8 mouse cellular contexts compared by ENCODE assay signal in genomic region chr16:33883046-33883975, GRCm38 (mm10). TPM values are rescaled to one million over a fixed set of nuclear protein-coding genes. Genes with fewer than 3 reads are reported as not detected.
DNase-seq lines count a peak whose midpoint lies in the region; ATAC-seq and TF ChIP-seq lines count a peak whose summit lies in the region.
"Had no signal": no experiment of that assay in that cellular context is flagged by ENCODE, and none has a peak within 500 bp of the region (broad histone marks: within the 10 kb centered on the region; RNA-seq: fewer than 3 reads in every experiment).

No protein-coding gene starts in this region.

- no peak overlapping the region for H3K4me3 ChIP-seq in embryonic facial prominence, embryonic 12.5 days
- H3K4me3 ChIP-seq in heart, postnatal 0 days (ENCODE audit: low read depth, low read length): no peak overlapping the region
- H3K4me3 ChIP-seq in midbrain, embryonic 14.5 days (replicated peaks; ENCODE audit: low read depth, low read length): no peak overlapping the region
- H3K4me3 ChIP-seq: liver, embryonic 13.5 days had no signal

- no peak for TF ChIP-seq CTCF in heart, postnatal 0 days (IDR thresholded peaks at IDR 0.05; ENCODE audit: low read depth)

- peaks cover 3% of the 10 kb centered on the region; the same call in 1 of the 2 replicates for H3K36me3 ChIP-seq in embryonic facial prominence, embryonic 12.5 days
- H3K36me3 ChIP-seq in heart, postnatal 0 days (replicated peaks; ENCODE audit: control insufficient read depth, insufficient read depth, low read length): no peaks in the 10 kb centered on the region
- no peaks in the 10 kb centered on the region for H3K36me3 ChIP-seq in midbrain, embryonic 14.5 days (ENCODE audit: control insufficient read depth, insufficient read depth, low read length)
- H3K36me3 ChIP-seq: liver, embryonic 13.5 days had no signal

- ATAC-seq in embryonic facial prominence, embryonic 12.5 days (ENCODE audit: insufficient number of reproducible peaks, insufficient read depth, low FRiP score, low TSS enrichment): peak; percentile 48; the same call in 1 of the 2 replicates
- ATAC-seq in heart, postnatal 0 days (ENCODE audit: insufficient read depth, low read depth): peak; percentile 31; the same call in 1 of the 2 replicates
- ATAC-seq in midbrain, embryonic 14.5 days (ENCODE audit: low FRiP score, low TSS enrichment): peak; percentile 37; the same call in 1 of the 2 replicates

- no peak overlapping the region for H3K4me2 ChIP-seq in embryonic facial prominence, embryonic 12.5 days (replicated peaks)
- H3K4me2 ChIP-seq in heart, postnatal 0 days (ENCODE audit: low read depth, low read length): no peak overlapping the region
- no peak overlapping the region for H3K4me2 ChIP-seq in midbrain, embryonic 14.5 days (ENCODE audit: low read length)
- H3K4me2 ChIP-seq: liver, embryonic 13.5 days had no signal

- H3K9ac ChIP-seq in embryonic facial prominence, embryonic 12.5 days: no peak overlapping the region
- H3K9ac ChIP-seq in heart, postnatal 0 days (replicated peaks; ENCODE audit: low read depth, low read length): no peak overlapping the region
- no peak overlapping the region for H3K9ac ChIP-seq in midbrain, embryonic 14.5 days (replicated peaks; ENCODE audit: low read length)
- H3K9ac ChIP-seq: liver, embryonic 13.5 days had no signal

- TF ChIP-seq EP300 in heart, postnatal 0 days (IDR thresholded peaks at IDR 0.05; ENCODE audit: low read depth): no peak

- peaks cover 60% of the 10 kb centered on the region for H3K4me1 ChIP-seq in embryonic facial prominence, embryonic 12.5 days
- peaks cover 55% of the 10 kb centered on the region for H3K4me1 ChIP-seq in heart, postnatal 0 days (ENCODE audit: control insufficient read depth, insufficient read depth)
- H3K4me1 ChIP-seq in midbrain, embryonic 14.5 days (ENCODE audit: control insufficient read depth, insufficient read depth, low read length): 0 out of 2 replicates have a peak, but pooled peaks cover 7% of the 10 kb centered on the region

- 34% methylated on average over 16 of the region's 16 CpGs for WGBS in embryonic facial prominence, embryonic 12.5 days
- WGBS in heart, postnatal 0 days: 46% methylated on average over 16 of the region's 16 CpGs
- WGBS in midbrain, embryonic 14.5 days: 33% methylated on average over 16 of the region's 16 CpGs

- DNase-seq in kidney, postnatal 4 days: peak; percentile 39 to 51
- DNase-seq in kidney, adult 9 months: no peak
- DNase-seq in heart, postnatal 0 days (ENCODE audit: low spot score): peak; percentile 55
- DNase-seq in midbrain, embryonic 14.5 days: peak; percentile 49
- no peak for DNase-seq in thymus, postnatal 25 days
- no peak for DNase-seq in kidney, adult 18-20 months
- DNase-seq: liver, embryonic 13.5 days had no signal

- H3K27me3 ChIP-seq in embryonic facial prominence, embryonic 12.5 days: no peaks in the 10 kb centered on the region
- H3K27me3 ChIP-seq in heart, postnatal 0 days (ENCODE audit: control insufficient read depth, insufficient read depth, low read length): no peaks in the 10 kb centered on the region
- H3K27me3 ChIP-seq in midbrain, embryonic 14.5 days (ENCODE audit: control insufficient read depth, insufficient read depth, low read length): no peaks in the 10 kb centered on the region
- H3K27me3 ChIP-seq: liver, embryonic 13.5 days had no signal

- no peaks in the 10 kb centered on the region for H3K9me3 ChIP-seq in embryonic facial prominence, embryonic 12.5 days
- H3K9me3 ChIP-seq in heart, postnatal 0 days (replicated peaks; ENCODE audit: control insufficient read depth, low read length): no peaks in the 10 kb centered on the region
- no peaks in the 10 kb centered on the region for H3K9me3 ChIP-seq in midbrain, embryonic 14.5 days (ENCODE audit: control insufficient read depth, low read length)
- H3K9me3 ChIP-seq: liver, embryonic 13.5 days had no signal

- H3K27ac ChIP-seq in embryonic facial prominence, embryonic 12.5 days: peak overlapping the region; percentile 84
- H3K27ac ChIP-seq in heart, postnatal 0 days (ENCODE audit: low read depth): peak overlapping the region; percentile 88
- peak overlapping the region; percentile 56 for H3K27ac ChIP-seq in midbrain, embryonic 14.5 days (replicated peaks; ENCODE audit: low read depth, low read length)
- H3K27ac ChIP-seq: liver, embryonic 13.5 days had no signal

RNA-seq across cellular contexts. Expression of gene Itgb5, which starts 53.8 kb away (rescaled TPM):
- polyA plus RNA-seq in embryonic facial prominence, embryonic 12.5 days (2016; fragmentation: Nextera tagmentation; extraction: Ambion mirVana): 120 and 130 TPM in 2 replicates
- total RNA-seq in heart, postnatal 0 days (2014; rRNA removed; ENCODE audit: low replicate concordance): 116 and 134 TPM in 2 replicates
- 33.4 and 35.6 TPM in 2 replicates for polyA plus RNA-seq in heart, postnatal 0 days (2015; fragmentation: Nextera tagmentation; extraction: Ambion mirVana)
- polyA plus RNA-seq in midbrain, embryonic 14.5 days (2014; fragmentation: Nextera tagmentation; extraction: Ambion mirVana): 19.2 and 19.3 TPM in 2 replicates

Comparison
In these comparisons a context has a peak if more than half of its experiments do, and no peak if none do; other contexts are left out.
1. DNase-seq: peak in kidney, postnatal 4 days (2 of 2), heart, postnatal 0 days (single experiment) and midbrain, embryonic 14.5 days (single experiment); none in kidney, adult 9 months (single experiment), thymus, postnatal 25 days (single experiment) and kidney, adult 18-20 months (single experiment).
2. Peak in every context shown above with its lines, with median percentiles within 50 percentile points of each other: ATAC-seq and H3K27ac ChIP-seq.